Mouse (Mus musculus) intestine, embryonic 16.5 days (tissue): ENCODE measurements at regions not wholly inside any gene's neighbourhood (a gene's known extent, or its start where the extent isn't known, plus 50 kb on each side); places are given as distances from the start of the nearest gene placed in this dataset.

Experiments
- ATAC-seq: fragments of 200-750 bp; cut with Nextera tagmentation; 2 replicates; pipeline ENCODE4 v1.8.0; 2017; ENCODE audit warnings: moderate TSS enrichment, moderate library complexity
- H3K27ac ChIP-seq: fragments of 300-500 bp; sonication (generic); 2 replicates; pipeline ENCODE4 v1.5.1; 2014; ENCODE audit warnings: mild to moderate bottlenecking, low read length
- H3K27me3 ChIP-seq: fragments of 300-500 bp; sonication (generic); replicated peaks from 2 replicates; pipeline ENCODE4 v1.6.1; 2014; ENCODE audit warnings: low read length, control low read depth, mixed read lengths; ENCODE audit not compliant: control insufficient read depth, insufficient read depth
- H3K36me3 ChIP-seq: fragments of 300-500 bp; sonication (generic); 2 replicates; pipeline ENCODE4 v1.6.1; 2014; ENCODE audit warnings: low read length, control low read depth; ENCODE audit not compliant: control insufficient read depth, insufficient read depth
- H3K4me1 ChIP-seq: fragments of 300-500 bp; sonication (generic); 2 replicates; pipeline ENCODE4 v1.6.1; 2014; ENCODE audit warnings: low read length, control low read depth, mixed read lengths; ENCODE audit not compliant: control insufficient read depth, insufficient read depth
- H3K4me2 ChIP-seq: fragments of 300-500 bp; sonication (generic); 2 replicates; pipeline ENCODE4 v1.6.1; 2014; ENCODE audit warnings: low read depth, low read length, control low read depth
- H3K4me3 ChIP-seq: fragments of 300-500 bp; sonication (generic); 2 replicates; pipeline ENCODE4 v1.5.1; 2014; ENCODE audit warnings: mild to moderate bottlenecking, low read length
- H3K9ac ChIP-seq: fragments of 300-500 bp; sonication (generic); 2 replicates; pipeline ENCODE4 v1.6.1; 2014; ENCODE audit warnings: low read depth, low read length
- H3K9me3 ChIP-seq: fragments of 300-500 bp; sonication (generic); 2 replicates; pipeline ENCODE4 v1.6.1; 2016; ENCODE audit warnings: low read length, control low read depth; ENCODE audit not compliant: control insufficient read depth
- WGBS: fragments of 180-500 bp; shearing (Covaris S2); extraction: QIAGEN DNeasy Blood & Tissue Kit; methylation state at CpG from one replicate; pipeline ENCODE4 v1.1.7; 2014; 5-methylcytosine and 5-hydroxymethylcytosine counted together

DNA sequence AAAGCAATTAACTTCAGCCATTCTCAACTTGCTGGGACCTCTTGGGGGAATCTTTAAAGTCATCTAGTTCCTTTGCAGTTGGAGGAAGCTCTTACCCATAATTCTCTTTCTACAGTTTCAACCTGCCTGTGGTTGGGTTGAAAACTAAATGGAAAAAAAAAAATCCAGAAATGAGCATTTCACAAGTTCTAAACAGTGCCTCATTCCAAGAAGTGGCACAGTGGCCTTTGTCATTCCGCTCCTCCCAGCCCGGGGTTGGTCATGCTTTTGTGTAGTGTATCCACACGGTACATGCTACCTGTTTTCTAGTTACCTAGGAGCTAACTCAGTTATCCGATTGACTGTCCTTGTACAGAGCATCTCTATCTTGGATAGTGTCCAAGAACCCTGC is 90.8 kb upstream of the Gpr12 start:
- Histone ChIP-seq H3K4me2 (peak overlapping the region; percentile 37; the same call in 1 of the 2 replicates), H3K4me1 (peaks cover 40% of the 10 kb centered on the region), H3K9me3 (no peaks in the 10 kb centered on the region), H3K36me3 (no peaks in the 10 kb centered on the region), H3K4me3 (no peak overlapping the region), H3K27ac (peak overlapping the region; percentile 74), H3K27me3 (no peaks in the 10 kb centered on the region), H3K9ac (peak overlapping the region; percentile 61)
- WGBS, result 69% methylated on average over 4 of the region's 4 CpGs
- ATAC-seq, result no peak

DNA sequence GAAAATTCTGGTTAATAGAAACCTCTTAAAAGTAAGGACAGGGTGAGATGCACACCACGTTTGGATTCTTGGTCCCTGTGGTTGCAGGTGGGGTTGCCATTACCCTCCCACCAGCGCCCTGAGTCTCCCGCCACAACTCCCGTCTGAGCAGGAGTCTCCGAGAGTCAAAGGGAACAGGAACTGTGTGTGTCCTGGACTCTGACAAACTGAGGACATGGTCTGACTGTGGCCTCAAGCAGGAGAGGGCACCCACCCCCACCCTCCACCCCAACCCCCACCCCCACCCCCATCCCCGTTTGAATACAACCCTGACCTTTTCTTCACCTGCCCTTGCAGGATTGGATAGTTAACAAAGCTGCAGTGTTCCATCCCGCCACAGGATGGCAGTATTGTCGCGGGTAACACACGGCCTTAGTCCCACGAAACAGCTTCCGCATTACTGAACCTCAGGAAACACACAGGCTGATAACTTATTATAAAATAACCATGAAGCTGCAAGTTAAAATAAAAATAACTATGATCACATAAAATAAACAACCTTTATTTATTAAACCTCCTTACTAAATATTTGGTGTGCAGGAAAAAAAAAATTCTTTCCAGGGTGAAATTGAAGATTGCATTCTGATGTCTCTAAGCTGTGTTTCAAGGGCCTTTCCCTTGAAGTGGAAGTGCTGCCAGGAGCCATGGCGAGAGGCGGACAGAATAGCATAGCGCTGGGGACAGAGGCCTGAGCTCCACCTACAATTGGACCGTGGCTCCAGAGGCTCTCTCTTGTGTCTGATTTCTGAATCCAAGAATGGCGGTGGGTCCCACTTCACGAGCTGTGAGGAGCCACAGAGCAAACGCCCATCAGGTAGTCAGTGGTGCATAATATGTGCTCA is 90.2 kb upstream of the Gpr12 start:
- Histone ChIP-seq H3K4me1 (peaks cover 36% of the 10 kb centered on the region), H3K4me3 (no peak overlapping the region), H3K27ac (peak overlapping the region; percentile 74), H3K27me3 (no peaks in the 10 kb centered on the region), H3K9me3 (no peaks in the 10 kb centered on the region), H3K9ac (peak overlapping the region; percentile 61), H3K4me2 (no peak overlapping the region), H3K36me3 (no peaks in the 10 kb centered on the region)
- WGBS, result 20% methylated on average over 19 of the region's 19 CpGs
- ATAC-seq, result peak; percentile 5; the same call in 1 of the 2 replicates

DNA sequence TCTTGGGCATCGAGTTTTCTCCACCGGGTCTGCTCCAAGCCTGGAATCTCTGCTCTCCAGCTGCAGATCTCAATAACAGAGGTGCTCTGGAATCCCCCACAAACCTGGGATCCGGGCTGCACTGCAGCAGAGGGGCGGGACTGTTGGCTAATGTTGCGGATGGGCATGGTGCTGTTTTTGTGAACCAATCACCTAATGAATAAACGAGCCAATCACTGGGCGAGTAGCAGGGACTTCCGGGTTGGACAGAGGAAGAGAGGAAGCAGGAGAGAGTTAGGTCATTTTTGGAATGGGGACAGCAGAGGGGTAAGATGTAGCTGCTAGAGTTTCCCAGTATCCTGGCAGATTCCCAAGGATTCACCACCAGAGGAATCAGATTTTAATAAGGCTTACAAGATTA is 76.7 kb upstream of the Gpr12 start:
- no peak overlapping the region for H3K4me3 ChIP-seq
- ATAC-seq, result no peak
- WGBS, result 76% methylated on average over 8 of the region's 8 CpGs
- H3K27me3 ChIP-seq, result no peaks in the 10 kb centered on the region
- H3K27ac ChIP-seq, result no peak overlapping the region
- no peak overlapping the region for H3K4me2 ChIP-seq
- H3K9ac ChIP-seq, result no peak overlapping the region
- no peaks in the 10 kb centered on the region for H3K36me3 ChIP-seq
- H3K4me1 ChIP-seq, result no peaks in the 10 kb centered on the region
- H3K9me3 ChIP-seq, result no peaks in the 10 kb centered on the region

DNA sequence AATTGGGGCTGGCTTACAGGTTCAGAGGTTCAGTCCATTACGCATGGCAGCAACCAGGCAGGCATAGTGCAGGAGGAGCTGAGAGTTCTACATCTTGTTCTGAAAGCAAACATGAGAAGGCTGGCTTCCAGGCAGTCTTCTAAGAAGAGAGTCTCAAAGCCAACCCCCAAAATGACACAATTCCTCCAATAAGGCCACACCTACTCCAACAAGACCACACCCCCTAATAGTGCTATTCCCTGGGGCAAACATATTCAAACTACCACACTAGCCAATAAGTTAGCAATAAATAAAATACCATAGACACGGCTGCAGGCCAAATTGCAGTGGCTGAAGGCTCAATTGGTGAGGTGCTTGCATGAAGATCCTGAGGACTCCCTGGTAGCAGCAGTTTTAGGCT is 72.2 kb upstream of the Gpr12 start:
- no peaks in the 10 kb centered on the region for H3K9me3 ChIP-seq
- H3K27ac ChIP-seq, result no peak overlapping the region
- ATAC-seq, result no peak
- no peak overlapping the region for H3K4me2 ChIP-seq
- H3K36me3 ChIP-seq, result no peaks in the 10 kb centered on the region
- no peak overlapping the region for H3K4me3 ChIP-seq
- no peak overlapping the region for H3K9ac ChIP-seq
- H3K27me3 ChIP-seq, result no peaks in the 10 kb centered on the region
- 80% methylated on average over 2 of the region's 2 CpGs for WGBS
- H3K4me1 ChIP-seq, result no peaks in the 10 kb centered on the region

DNA sequence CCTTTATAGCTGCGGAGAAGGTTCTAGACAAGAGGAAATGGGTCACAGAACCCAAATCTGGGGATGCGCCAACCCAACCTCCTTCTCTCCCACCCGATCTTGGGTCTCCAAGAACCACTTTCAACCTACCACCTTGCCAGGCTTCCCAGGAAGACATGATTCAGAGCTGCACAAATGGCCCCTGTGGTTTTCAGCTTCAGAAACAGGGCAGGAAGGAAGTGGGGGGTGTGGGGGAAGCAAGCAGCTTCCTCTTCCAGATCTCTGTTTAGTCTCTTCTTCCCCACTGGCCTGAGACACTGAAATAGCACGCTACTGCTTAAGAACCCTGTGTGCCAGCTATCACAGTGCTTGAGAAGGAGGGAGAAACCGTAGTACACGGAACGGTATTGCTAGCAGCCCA is 70.4 kb upstream of the Gpr12 start:
- Histone ChIP-seq H3K9ac (no peak overlapping the region), H3K27me3 (no peaks in the 10 kb centered on the region), H3K4me2 (no peak overlapping the region), H3K27ac (no peak overlapping the region), H3K4me3 (no peak overlapping the region), H3K4me1 (no peaks in the 10 kb centered on the region), H3K36me3 (no peaks in the 10 kb centered on the region), H3K9me3 (no peaks in the 10 kb centered on the region)
- ATAC-seq, result no peak
- WGBS, result 67% methylated on average over 7 of the region's 7 CpGs

DNA sequence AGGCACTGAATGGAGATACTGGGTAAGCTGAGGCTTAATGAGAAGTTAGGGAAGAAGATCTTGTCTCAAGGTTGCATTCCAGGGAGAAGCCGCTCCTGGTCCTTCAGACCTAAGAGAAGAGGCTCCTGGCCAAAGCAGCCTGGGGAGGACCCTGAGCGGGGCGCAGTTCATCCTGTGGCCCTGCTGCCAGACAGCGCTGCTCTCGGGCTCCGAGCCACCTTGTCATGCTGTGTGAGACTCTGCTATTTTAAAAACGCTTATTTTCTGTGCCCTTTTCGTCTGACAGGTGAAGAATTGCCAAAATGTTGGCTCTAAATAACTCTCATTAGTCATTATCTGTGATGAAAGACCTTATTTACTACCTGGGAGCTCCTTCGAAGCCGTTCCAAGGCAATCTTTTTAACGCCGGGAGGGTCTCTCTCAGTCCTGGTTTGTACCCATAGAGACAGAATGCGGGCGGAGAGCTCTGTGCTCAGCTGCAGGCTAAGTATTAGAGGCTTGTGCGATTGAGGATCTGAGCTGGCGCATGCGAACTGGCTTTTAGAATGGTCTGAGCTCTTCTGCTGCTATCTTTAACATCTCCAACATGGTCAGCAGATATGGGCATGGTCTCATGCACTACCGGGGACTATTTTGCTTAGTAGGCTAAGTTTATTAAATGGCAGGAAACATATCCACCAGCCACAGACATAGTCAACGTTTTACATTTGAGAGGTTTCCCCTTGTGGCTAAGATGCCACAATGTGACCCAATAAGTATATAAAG is 68.8 kb upstream of the Gpr12 start:
- Histone ChIP-seq H3K4me3 (no peak overlapping the region), H3K36me3 (no peaks in the 10 kb centered on the region), H3K27me3 (no peaks in the 10 kb centered on the region), H3K4me2 (no peak overlapping the region), H3K27ac (no peak overlapping the region), H3K9ac (no peak overlapping the region), H3K9me3 (no peaks in the 10 kb centered on the region), H3K4me1 (no peaks in the 10 kb centered on the region)
- 81% methylated on average over 19 of the region's 19 CpGs for WGBS
- ATAC-seq, result no peak

DNA sequence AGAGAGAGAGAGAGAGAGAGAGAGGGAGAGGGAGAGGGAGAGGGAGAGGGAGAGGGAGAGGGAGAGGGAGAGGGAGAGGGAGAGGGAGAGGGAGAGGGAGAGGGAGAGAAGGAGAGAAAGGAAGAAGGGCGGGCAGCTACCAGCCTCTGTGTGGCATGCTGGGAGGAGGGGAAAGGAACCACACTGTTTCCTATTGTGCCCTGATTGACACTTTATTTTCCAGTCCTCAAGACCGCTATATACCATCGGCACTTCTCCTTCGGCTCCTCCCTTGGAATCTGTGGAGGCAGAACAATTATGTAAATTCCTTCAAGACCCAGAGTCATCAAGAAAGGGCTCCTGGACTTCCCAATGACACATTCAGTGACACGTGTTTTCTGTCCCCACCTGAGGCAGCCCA is 67.8 kb upstream of the Gpr12 start:
- H3K27me3 ChIP-seq, result no peaks in the 10 kb centered on the region
- no peak for ATAC-seq
- 48% methylated on average over 5 of the region's 5 CpGs for WGBS
- H3K27ac ChIP-seq, result no peak overlapping the region
- no peak overlapping the region for H3K4me2 ChIP-seq
- no peak overlapping the region for H3K9ac ChIP-seq
- no peak overlapping the region for H3K4me3 ChIP-seq
- no peaks in the 10 kb centered on the region for H3K36me3 ChIP-seq
- H3K9me3 ChIP-seq, result no peaks in the 10 kb centered on the region
- no peaks in the 10 kb centered on the region for H3K4me1 ChIP-seq

DNA sequence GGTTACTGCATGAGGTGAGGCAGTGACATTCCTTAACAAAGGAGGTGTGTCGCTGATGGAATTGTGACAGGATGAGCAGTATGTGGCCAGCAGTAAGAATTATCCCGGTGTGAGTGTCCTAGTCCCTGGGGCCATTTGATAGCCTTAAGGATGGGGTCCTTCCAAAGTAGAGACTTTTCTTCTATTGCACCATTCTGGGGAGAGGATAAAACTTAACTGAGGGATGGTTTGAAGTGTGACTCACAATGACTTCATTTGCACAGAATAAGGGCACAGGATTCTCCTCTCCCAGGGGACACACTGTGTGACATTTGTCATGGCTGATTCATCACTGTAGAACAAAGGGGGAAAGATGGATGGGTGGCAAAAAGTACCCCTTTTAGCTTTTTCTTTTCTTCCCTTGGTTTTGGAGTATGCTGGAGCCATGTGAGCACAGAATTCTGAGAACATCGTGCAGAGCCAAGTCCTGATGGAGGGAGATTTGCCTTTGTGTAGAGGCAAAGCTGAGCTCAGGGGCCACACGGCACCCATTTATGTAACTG is 63.6 kb upstream of the Gpr12 start:
- no peak overlapping the region for H3K4me2 ChIP-seq
- H3K4me3 ChIP-seq, result no peak overlapping the region
- H3K36me3 ChIP-seq, result no peaks in the 10 kb centered on the region
- H3K9ac ChIP-seq, result no peak overlapping the region
- WGBS, result 64% methylated on average over 4 of the region's 4 CpGs
- no peaks in the 10 kb centered on the region for H3K27me3 ChIP-seq
- H3K27ac ChIP-seq, result no peak overlapping the region
- no peak for ATAC-seq
- H3K4me1 ChIP-seq, result no peaks in the 10 kb centered on the region
- no peaks in the 10 kb centered on the region for H3K9me3 ChIP-seq

DNA sequence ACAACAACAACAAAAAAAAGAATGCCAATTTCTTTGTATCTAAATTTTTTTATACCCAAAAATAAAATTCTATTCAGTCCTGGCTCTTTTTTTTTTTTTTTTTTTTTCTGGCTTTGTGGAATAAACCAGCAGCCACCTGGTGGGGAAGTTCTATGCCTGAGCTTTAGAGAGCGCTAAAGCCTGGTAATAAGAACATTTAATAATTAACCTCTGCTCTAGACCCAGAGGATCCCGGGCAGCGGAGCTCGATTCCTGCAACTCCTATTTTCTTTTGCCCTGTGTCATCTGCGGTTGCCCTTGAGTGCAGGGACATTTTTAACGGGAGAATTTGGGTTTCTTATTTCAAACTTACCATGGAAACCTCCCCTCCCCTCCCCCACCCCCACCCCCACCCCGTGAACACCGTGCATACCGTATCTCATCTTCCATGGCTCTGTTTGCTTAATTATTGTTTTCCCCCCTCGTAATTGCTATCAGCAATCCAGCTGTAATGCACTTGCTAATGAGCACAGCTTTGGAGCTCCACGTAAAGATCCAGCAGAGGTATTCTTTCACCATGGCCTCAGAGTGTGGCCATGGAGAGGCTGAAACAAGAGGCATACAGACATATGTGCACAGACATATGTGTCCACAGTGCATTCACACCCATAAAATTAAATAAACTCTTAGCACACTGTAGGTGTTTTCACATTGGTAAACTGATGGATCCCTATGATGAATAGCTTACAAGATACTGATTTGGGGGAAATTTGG is 62.8 kb upstream of the Gpr12 start:
- Histone ChIP-seq H3K4me2 (no peak overlapping the region), H3K9me3 (no peaks in the 10 kb centered on the region), H3K4me1 (no peaks in the 10 kb centered on the region), H3K27ac (no peak overlapping the region), H3K36me3 (no peaks in the 10 kb centered on the region), H3K4me3 (no peak overlapping the region), H3K27me3 (no peaks in the 10 kb centered on the region), H3K9ac (no peak overlapping the region)
- WGBS, result 36% methylated on average over 11 of the region's 11 CpGs
- peak; percentile 62; the same call in 1 of the 2 replicates for ATAC-seq
